Mouse (Mus musculus): ENCODE data around the gene Rbck1. TPM values are rescaled to one million over a fixed set of nuclear protein-coding genes. Genes with fewer than 3 reads are reported as not detected.

Rbck1 gene
- polyA plus RNA-seq, 1 experiment = 340 TPM

DNA sequence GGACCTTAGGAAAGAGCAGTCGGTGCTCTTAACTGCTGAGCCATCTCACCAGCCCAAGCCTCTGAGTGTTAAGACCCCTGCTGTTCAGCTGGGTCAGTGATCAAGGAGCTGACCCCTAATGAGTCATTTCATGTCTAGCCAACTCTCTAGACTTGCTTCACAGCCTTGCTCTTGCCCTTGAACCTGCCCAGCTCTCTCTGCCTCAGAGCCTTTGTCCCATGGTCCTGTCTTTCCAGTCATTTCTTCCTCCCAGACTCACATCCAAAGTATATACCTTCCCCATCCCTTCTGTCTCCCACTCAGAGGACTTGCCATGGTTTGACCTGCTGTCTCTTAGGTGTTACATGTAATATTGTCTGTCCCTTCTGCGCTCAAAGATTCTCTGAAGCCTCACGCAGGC lies 24.8 kb upstream of the Rbck1 start:
- no peak overlapping the region for H3K27ac ChIP-seq (ENCODE audit: insufficient read depth, low read depth, low read length)
- H3K4me1 ChIP-seq (ENCODE audit: control insufficient read depth, insufficient read depth, insufficient read length, low read length) = peaks cover 23% of the 10 kb centered on the region; the same call in 1 of the 2 replicates
- H3K4me3 ChIP-seq (ENCODE audit: low read depth, low read length) = no peak overlapping the region
- no peak for TF ChIP-seq CTCF (IDR thresholded peaks at IDR 0.05; ENCODE audit: extremely low read depth, insufficient read length, insufficient replicate concordance, low read depth, low read length)
- no peak for TF ChIP-seq POLR2A (IDR thresholded peaks at IDR 0.05; ENCODE audit: low read depth, low read length)
- H3K27me3 ChIP-seq (ENCODE audit: control insufficient read depth, insufficient read depth, low read length) = no peaks in the 10 kb centered on the region
- no peaks in the 10 kb centered on the region for H3K36me3 ChIP-seq (ENCODE audit: control insufficient read depth, insufficient read depth, low read length)
- WGBS = 96% methylated on average over 3 of the region's 3 CpGs

DNA sequence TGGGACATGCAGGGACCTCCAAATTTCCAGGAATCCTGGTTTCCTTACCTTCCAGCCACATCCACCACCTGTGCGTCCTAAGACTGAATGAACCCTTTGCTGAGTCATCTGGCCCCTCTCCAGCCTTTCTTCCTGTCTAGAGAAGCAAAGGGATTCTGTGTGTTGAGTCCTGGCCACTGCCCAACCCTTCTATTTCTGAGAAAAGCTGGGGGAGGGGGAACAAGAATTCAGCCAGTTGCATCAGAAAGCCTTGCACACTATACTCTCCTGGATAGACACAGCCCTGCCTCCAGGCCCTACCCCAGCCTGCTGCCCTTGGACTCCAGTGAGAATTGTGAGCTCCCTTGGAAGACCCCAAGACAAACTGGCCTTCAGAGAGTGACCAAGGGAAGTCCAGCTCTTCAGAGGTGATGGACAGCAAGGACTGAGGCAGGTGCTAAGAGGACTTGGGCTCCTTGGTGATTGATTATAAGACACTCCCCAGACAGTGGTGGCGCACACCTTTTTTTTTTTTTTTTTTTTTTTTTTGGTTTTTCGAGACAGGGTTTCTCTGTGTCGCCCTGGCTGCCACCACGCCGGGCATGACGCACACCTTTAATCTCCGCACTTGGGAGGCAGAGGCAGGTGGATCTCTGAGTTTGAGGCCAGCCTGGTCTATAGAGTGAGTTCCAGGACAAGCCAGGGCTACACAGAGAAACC lies 17.5 kb upstream of the Rbck1 start:
- WGBS = 72% methylated on average over 8 of the region's 8 CpGs
- Histone ChIP-seq H3K27me3 (ENCODE audit: control insufficient read depth, insufficient read depth, low read length) (no peaks in the 10 kb centered on the region), H3K4me1 (ENCODE audit: control insufficient read depth, insufficient read depth, insufficient read length, low read length) (no peaks in the 10 kb centered on the region), H3K36me3 (ENCODE audit: control insufficient read depth, insufficient read depth, low read length) (no peaks in the 10 kb centered on the region), H3K27ac (ENCODE audit: insufficient read depth, low read depth, low read length) (no peak overlapping the region), H3K4me3 (ENCODE audit: low read depth, low read length) (no peak overlapping the region)
- TF ChIP-seq POLR2A (IDR thresholded peaks at IDR 0.05; ENCODE audit: low read depth, low read length) (no peak), CTCF (IDR thresholded peaks at IDR 0.05; ENCODE audit: extremely low read depth, insufficient read length, insufficient replicate concordance, low read depth, low read length) (no peak)

DNA sequence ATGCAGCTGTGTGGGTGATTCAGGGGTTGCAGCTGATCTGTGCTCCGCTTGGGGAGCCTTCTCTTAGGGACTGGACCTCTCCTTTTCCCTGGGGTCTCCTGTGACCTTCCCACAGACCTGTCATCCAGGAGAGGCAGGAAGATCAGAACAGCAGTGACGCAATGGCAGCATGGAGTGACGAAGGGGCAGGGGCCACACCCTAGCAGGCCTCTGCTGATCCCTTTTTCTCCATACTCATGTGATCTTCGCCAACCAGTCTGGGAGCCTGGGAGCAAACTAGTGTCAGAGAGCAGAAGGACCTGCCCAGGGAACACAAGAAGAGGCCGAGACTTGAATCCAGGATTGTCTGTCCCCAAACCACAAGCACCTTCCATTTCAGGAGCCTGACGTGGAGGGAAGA lies 16.8 kb upstream of the Rbck1 start:
- WGBS = 87% methylated on average over 6 of the region's 6 CpGs
- Histone ChIP-seq H3K27ac (ENCODE audit: insufficient read depth, low read depth, low read length) (no peak overlapping the region), H3K4me1 (ENCODE audit: control insufficient read depth, insufficient read depth, insufficient read length, low read length) (peaks cover 3% of the 10 kb centered on the region; the same call in 1 of the 2 replicates)

DNA sequence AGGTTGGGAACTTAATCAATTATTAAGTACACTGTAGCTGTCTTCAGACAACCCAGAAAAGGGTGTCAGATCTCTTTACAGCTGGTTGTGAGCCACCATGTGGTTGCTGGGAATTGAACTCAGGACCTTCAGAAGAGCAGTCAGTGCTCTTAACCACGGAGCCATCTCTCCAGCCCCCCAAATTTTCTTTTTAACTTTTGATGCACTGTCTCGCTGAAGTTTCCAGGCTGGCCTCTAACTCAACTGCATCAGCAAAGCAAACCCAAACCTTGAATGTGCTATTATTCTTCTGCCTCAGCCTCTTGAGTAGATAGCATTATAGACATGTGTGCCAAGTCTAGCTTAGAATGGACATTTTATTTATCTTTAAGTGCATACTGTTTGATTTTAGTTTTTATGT lies 15.3 kb upstream of the Rbck1 start:
- H3K4me1 ChIP-seq (ENCODE audit: control insufficient read depth, insufficient read depth, insufficient read length, low read length) = peaks cover 3% of the 10 kb centered on the region; the same call in 1 of the 2 replicates
- TF ChIP-seq CTCF (IDR thresholded peaks at IDR 0.05; ENCODE audit: extremely low read depth, insufficient read length, insufficient replicate concordance, low read depth, low read length) = no peak
- TF ChIP-seq POLR2A (IDR thresholded peaks at IDR 0.05; ENCODE audit: low read depth, low read length) = no peak
- no peak overlapping the region for H3K27ac ChIP-seq (ENCODE audit: insufficient read depth, low read depth, low read length)
- no peak overlapping the region for H3K4me3 ChIP-seq (ENCODE audit: low read depth, low read length)
- H3K36me3 ChIP-seq (ENCODE audit: control insufficient read depth, insufficient read depth, low read length) = no peaks in the 10 kb centered on the region
- H3K27me3 ChIP-seq (ENCODE audit: control insufficient read depth, insufficient read depth, low read length) = no peaks in the 10 kb centered on the region
- 82% methylated on average over 2 of the region's 2 CpGs for WGBS

More for the DNA sequence above, 16.8 kb upstream of the Rbck1 start:
- H3K36me3 ChIP-seq (ENCODE audit: control insufficient read depth, insufficient read depth, low read length) = no peaks in the 10 kb centered on the region
- TF ChIP-seq CTCF (IDR thresholded peaks at IDR 0.05; ENCODE audit: extremely low read depth, insufficient read length, insufficient replicate concordance, low read depth, low read length) = no peak
- no peak for TF ChIP-seq POLR2A (IDR thresholded peaks at IDR 0.05; ENCODE audit: low read depth, low read length)
- no peak overlapping the region for H3K4me3 ChIP-seq (ENCODE audit: low read depth, low read length)
- no peaks in the 10 kb centered on the region for H3K27me3 ChIP-seq (ENCODE audit: control insufficient read depth, insufficient read depth, low read length)

DNA sequence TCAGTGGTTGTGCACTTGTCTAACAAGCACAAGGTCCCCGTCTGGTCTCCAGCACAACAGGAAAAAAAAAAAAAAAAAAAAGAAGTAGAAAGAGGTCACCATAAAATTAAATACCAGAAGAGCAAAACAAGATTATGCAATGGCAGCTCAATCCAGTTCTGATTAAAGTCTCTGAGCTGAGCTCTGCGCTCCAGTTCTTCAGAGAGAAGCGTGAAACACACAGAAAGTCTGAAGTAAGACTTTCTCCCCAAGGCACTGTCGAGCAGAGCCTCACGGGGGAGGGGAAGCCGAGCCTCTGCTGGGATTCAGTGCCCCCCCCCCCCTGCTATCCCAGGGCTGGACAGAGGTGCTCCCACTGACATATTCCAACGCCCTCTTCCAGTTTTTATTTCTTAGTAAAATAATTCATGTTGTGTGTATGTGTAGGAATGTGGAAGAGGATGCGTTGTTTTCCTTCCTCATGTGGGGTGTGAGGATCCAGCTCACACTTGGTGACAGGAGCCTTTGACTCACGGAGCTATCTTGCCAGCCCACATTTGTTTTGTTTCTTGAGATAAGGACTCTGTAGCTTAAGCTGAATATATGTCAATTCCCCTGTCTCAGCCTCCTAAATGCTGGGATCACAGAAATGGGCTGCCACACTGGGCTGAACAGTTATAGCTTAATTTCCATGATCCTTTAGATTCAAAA lies 14.5 kb upstream of the Rbck1 start:
- H3K27ac ChIP-seq (ENCODE audit: insufficient read depth, low read depth, low read length) = no peak overlapping the region
- H3K27me3 ChIP-seq (ENCODE audit: control insufficient read depth, insufficient read depth, low read length) = no peaks in the 10 kb centered on the region
- H3K36me3 ChIP-seq (ENCODE audit: control insufficient read depth, insufficient read depth, low read length) = no peaks in the 10 kb centered on the region
- peaks cover 3% of the 10 kb centered on the region; the same call in 1 of the 2 replicates for H3K4me1 ChIP-seq (ENCODE audit: control insufficient read depth, insufficient read depth, insufficient read length, low read length)
- WGBS = 73% methylated on average over 9 of the region's 9 CpGs
- H3K4me3 ChIP-seq (ENCODE audit: low read depth, low read length) = no peak overlapping the region
- TF ChIP-seq CTCF (IDR thresholded peaks at IDR 0.05; ENCODE audit: extremely low read depth, insufficient read length, insufficient replicate concordance, low read depth, low read length) (no peak), POLR2A (IDR thresholded peaks at IDR 0.05; ENCODE audit: low read depth, low read length) (no peak)

DNA sequence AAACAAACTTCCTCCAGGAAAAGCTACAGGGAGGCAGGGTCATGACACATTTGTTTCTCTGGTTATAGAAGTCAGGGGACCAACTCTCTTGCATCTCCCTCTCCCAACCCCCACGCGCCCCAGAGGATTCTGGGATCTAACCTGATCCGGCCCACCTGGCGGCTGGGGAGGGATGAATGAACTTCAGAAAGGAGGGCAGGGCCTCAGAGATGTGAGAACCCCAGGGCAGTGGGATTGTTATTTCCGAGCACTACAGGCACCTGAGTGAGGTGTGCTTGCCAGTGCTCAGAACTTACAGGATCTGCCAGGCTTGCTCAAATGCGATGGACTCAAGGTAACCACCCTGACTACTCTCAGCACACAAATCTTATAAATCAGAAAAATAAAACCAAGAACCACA lies 12.9 kb upstream of the Rbck1 start:
- Histone ChIP-seq H3K4me1 (ENCODE audit: control insufficient read depth, insufficient read depth, insufficient read length, low read length) (peaks cover 3% of the 10 kb centered on the region; the same call in 1 of the 2 replicates), H3K27ac (ENCODE audit: insufficient read depth, low read depth, low read length) (no peak overlapping the region), H3K4me3 (ENCODE audit: low read depth, low read length) (no peak overlapping the region), H3K27me3 (ENCODE audit: control insufficient read depth, insufficient read depth, low read length) (no peaks in the 10 kb centered on the region), H3K36me3 (ENCODE audit: control insufficient read depth, insufficient read depth, low read length) (no peaks in the 10 kb centered on the region)
- 94% methylated on average over 6 of the region's 6 CpGs for WGBS
- no peak for TF ChIP-seq CTCF (IDR thresholded peaks at IDR 0.05; ENCODE audit: extremely low read depth, insufficient read length, insufficient replicate concordance, low read depth, low read length)
- TF ChIP-seq POLR2A (IDR thresholded peaks at IDR 0.05; ENCODE audit: low read depth, low read length) = no peak

DNA sequence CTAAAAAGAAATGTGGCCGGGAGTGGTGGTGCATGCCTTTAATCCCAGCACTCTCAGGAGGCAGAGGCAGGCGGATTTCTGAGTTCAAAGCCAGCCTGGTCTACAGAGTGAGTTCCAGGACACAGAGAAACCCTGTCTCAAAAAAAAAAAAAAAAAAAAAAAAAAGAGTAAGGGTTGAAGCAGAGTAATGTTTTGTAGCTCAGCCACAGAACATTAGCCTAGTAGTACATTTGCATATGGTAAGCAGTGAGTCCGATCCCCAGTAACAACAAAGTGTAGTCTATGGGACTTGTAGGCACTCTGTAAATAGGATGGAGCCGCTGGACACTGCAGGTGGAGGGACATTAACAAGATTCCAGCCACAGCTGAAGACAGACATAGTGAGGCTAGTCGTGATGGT lies 12.5 kb upstream of the Rbck1 start:
- no peak overlapping the region for H3K4me3 ChIP-seq (ENCODE audit: low read depth, low read length)
- 85% methylated on average over 5 of the region's 5 CpGs for WGBS
- TF ChIP-seq CTCF (IDR thresholded peaks at IDR 0.05; ENCODE audit: extremely low read depth, insufficient read length, insufficient replicate concordance, low read depth, low read length) (no peak), POLR2A (IDR thresholded peaks at IDR 0.05; ENCODE audit: low read depth, low read length) (no peak)

More for the DNA sequence above, 12.5 kb upstream of the Rbck1 start:
- Histone ChIP-seq H3K27me3 (ENCODE audit: control insufficient read depth, insufficient read depth, low read length) (no peaks in the 10 kb centered on the region), H3K27ac (ENCODE audit: insufficient read depth, low read depth, low read length) (no peak overlapping the region), H3K36me3 (ENCODE audit: control insufficient read depth, insufficient read depth, low read length) (no peaks in the 10 kb centered on the region), H3K4me1 (ENCODE audit: control insufficient read depth, insufficient read depth, insufficient read length, low read length) (peaks cover 3% of the 10 kb centered on the region; the same call in 1 of the 2 replicates)
